Mouse (Mus musculus) heart, adult 2 months (tissue): ENCODE measurements around the gene Hras.

Experiments used
- EP300 ChIP-seq: fragments of 200-500 bp; IDR thresholded peaks from 2 replicates; pipeline ENCODE4 v1.6.1; 2011; ENCODE audit warnings: low read depth, low read length, control low read depth; ENCODE audit not compliant: insufficient read depth
- POLR2A ChIP-seq: fragments of 200-500 bp; IDR thresholded peaks from 2 replicates; pipeline ENCODE4 v1.6.1; 2011; ENCODE audit warnings: mild to moderate bottlenecking, low read depth, low read length, control low read depth; ENCODE audit not compliant: insufficient read depth

- TF ChIP-seq POLR2A: no peak
- TF ChIP-seq EP300: no peak
Observed at GRCm38 (mm10) chr7:141206182-141206937, 12.6 kb upstream of the Hras start.
